Mouse (Mus musculus) thymus, postnatal 14 days (tissue): ENCODE measurements around the gene Dhx8.

ENCODE experiments used
- DNase-seq: peaks from one replicate; pipeline ENCODE4 v3.0.0; 2021

Gene Dhx8

DNA sequence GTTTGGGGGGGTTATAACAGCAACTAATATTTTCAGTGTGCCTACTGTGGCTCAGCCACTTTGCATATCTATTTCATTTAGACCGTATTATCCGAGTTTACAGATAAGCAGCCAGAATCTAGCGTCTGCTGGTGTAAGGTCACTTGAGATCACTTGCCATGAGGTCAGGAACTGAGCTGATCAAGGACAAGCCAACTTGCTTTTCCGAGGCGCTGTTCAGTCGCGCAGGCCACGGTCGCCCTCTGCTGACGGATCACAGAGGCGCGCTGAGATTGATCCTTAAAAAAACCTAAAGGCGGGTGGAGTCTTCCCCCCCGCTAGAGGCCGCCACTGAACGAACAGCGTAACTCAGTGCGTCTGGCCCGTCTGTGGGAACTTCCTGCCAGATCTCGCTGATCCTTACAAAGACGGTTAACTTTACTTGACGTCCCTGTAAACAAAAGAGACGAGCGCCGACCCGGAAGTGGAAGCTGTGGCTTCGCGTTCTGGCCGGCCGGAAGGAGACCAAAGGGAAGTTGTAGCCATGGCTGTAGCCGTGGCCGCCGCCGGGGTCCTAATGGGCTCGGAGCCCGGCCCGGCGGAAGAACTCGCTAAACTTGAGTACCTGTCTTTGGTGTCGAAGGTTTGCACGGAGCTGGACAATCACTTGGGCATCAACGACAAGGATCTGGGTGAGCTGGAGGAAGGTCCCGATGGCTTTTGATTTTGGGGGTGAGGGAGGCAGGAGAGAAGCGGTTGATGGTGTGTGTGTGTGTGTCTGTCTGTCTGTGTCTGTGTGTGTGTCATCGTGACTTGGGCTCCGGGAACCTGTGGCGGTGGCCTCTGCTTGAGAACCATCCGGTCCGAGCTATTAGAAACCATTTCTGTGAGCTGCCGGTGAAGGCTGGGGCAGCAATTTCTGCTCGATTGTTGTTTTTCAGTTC, at the start of gene Dhx8:
Gene Dhx8 (plus strand): TSS at position 402 of the 923 bp plus-strand sequence.
- DNase-seq, result peak; percentile 96

DNA sequence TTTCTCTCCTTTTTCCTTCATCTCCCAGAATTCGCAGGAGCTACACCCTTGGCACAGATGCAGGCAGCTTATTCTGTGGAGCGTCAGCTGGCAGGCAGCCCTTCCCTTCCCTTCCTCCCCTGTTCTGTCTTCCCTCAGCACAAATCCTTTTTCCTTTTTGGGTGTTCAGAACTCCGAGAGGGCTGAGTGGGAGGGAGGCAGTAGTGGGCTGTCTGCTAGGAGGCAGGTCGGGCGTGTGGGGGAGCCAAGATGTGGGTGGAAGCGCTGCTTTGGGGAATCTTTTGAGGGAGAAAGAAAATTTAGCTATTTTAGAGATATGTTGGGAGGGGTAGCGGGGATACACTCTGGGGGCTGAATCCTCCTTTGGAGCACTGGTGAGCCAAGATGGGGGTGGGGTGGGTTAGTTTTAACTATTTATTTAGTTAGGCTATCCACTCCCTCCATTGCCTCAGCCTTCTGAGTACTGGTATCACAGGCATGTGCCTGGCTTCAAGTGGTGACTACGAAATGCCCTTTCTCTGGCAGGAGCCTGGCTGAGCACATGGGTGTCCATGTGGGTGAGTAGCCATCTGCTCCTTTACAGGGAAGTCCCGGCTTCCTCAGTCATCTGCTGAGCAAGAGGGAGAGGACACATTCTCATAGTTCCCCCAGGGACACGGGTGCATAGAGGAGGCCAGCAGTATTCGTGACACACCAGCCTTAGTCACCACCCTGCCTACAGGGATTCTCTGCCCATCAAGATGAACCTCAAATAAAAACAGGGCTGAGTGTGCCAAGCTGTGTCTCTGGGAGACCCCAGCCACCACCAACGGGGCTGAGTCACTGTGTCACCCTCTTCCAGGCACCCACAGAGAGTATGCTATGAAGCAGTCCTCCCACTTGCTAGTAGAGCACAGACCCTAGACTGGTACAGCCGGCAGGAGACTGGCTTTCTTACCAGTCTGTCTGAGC, 45.1 kb upstream of the Dhx8 start:
- no peak for DNase-seq

DNA sequence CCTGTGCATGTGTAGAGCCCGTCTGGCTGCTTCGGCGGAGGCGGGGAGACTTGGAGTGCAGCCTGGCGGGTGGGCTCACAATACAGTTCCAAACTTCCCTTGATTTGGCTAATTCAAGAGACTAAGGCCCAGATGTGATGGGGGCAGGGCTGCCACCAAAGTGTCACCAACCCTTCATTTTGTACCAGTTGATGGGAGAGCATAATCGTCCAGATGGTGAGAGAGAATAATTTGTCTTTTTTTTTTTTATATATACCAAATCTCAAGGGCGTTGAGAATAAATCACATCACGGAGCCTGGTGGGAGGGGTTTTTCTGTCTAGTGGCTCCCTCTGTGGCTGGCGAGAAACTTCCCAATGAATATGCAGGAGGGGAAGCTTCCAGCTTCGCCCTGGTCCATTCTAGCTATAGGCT, 43.0 kb upstream of the Dhx8 start:
- DNase-seq, result no peak

DNA sequence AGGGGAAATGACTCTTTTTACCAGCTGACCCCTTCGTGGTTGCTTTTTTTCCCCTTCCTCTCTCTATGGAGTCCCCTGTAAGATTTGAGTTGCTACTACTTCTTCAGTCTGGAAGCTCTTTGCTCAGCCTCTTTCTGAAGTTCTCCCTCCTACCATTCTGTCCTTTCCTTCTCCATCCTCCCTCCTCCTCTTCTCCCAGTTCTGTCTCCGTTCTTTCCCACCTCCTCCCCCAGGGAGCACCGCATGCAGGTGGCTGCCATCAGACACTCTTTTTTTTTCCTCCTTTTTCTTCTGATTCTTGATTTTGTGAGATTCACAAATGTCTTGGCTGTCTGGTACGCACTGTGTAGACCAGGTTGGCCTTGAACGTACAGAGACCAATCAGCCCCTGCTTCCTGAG, 42.4 kb upstream of the Dhx8 start:
- no peak for DNase-seq

DNA sequence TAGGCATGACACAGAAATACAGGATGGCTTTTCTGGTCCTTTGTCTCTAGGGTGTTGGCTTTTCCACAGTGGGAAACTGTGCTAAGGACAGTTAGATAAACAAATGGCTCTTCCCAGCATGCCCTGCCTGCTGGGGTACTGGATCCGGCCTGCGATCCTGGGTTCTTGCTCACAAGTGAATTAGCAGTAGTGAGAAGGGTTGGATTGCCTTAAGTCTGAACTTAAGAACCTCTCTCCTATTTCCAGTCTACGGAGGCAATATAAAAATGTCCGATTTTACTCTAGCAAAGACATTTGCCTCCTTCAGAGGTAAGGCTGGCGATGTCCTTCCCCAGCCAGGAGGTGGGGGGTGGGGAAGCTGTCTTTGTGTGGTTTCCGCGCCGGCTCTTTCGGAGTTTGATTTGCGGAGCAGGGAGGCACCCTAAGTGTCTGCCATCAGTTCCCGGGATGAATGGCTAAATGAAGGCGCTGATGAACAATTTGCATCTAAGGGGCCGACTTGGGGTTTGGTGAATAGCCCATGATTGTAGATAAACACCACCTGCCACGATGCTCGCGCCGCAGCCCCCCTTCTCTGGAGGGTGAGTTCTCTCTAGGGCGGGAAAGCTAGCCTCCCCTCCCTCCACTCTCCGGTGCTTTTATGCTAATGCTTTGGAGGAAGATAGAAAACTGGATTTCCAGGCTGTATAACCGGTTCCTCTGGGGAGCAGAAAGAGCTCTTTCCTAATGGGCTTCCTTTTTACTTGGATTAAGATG, 36.6 kb upstream of the Dhx8 start:
- peak; percentile 52 for DNase-seq

DNA sequence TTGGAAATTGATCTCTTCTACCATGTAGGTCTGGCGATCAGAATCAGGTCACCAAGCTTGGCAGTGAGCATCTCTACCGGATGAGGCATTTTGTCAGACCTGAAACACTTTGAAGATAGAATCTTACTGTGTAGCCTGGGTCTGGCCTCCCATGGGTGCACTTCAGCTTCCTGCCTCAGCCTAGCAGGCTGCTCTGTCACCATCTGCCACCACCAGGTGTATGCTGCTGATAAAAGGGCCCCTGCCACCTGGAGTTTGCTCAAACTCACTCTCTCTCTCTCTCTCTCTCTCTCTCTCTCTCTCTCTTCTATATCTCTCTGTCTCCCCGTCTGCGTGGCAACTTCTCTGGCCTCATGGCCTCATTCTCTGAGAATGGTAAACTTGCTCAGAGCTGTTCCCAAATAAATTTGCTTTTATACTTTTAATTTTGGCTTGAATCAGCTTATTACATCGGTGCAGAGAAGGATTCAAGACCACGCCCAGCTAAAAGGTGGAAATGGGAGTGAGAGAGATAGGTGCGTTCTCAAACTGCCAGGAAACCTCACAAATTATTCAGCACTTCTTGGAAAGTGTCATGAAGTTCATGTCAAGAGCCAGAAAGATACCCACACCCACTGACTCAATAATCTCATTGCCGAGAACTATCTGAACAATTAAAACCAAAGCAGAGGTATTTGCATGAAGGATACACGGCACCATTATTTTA, 35.4 kb upstream of the Dhx8 start:
- DNase-seq, result peak; percentile 75

DNA sequence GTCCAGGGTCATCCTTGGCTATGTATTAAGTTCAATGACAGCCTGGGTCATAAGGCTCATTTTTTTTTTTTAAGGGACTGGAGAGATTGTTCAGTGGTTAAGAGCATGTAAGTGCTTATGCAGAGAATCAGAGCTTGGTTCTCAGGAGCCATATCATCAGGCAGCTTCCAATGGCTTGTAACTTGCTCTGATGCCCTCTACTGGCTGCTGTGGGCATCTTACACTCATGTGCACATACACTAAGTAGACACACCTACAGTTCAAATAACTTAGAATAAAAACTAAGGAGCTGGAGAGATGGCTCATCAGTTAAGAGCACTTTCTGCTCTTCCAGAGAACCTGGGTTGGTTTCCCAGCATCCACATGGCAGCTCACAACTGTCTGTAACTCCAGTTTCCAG, 34.6 kb upstream of the Dhx8 start:
- DNase-seq, result no peak

DNA sequence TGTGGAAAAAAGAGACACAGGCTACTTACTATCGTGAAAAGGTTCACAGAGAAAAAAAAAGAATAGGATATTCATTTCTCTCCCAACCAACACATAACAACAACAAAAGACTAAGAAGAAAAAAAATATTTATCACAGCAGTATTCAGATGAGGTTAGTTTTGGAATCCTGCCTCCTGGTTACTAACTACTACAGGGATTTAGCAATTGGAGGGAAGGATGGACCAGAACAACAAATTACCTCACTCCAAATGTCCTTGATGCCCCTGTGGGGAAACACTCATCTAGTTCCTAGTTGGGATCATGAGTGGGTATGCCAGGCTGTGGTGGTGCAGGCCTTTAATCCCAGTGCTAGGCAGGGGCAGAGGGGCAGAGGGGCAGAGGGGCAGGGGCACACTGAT, 33.2 kb upstream of the Dhx8 start:
- no peak for DNase-seq

DNA sequence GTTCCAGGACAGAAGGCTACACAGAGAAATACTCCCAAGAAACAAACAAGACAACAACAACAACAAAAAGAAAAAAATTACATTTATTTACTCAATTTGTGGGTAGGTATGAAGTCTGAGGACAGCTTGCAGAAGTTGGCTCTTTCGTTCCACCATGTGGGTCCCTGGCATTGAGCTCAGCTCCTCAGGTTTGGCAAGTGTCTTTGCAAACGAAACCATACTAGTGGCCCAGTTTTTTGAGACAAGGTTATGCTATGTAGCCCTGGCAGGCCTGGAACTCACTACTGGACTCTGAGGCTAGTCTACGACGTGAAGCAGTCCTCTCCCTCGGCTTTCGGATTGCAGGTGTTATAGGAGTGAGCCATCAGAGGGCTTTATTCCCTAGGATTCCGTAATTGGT, 32.7 kb upstream of the Dhx8 start:
- no peak for DNase-seq

DNA sequence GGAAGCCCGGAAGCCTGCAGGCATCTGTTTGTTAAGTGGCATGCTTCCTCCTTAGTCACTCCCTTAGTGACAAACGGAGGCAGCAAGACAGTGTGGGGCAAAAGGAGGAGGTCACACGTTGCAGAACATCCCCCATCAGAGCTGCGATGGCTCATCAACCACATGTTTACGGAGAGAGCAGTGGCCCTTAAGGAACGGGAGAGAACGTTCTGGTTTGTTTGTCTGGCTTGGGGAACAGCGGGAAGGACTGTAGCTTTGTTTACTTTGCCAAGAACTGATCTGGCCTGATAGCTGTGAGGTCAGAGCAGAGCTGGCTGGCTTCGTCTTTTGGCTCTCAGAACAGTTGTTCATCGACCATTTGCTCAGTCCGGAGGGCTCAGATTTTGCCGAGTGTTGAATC, 32.3 kb upstream of the Dhx8 start:
- DNase-seq, result no peak

DNA sequence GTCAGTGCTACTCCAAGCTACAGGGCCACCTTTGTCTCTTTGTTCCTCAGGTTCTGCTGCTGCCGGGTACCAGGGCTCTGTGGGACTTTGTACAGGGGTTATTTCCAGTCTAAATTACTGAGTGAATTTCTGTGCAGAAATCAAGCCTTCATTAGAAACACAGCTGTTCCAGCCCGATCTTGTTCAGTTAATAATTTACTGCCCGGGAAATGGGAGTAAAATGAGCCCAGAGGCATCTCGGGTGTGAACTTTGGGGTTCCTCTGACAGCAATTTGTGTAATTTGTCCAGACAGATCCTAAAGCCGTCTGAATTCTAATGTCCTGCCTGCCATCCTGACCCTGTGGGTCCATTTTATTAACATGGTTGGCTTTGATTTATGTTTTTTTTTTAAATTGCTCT, 28.6 kb upstream of the Dhx8 start:
- no peak for DNase-seq

DNA sequence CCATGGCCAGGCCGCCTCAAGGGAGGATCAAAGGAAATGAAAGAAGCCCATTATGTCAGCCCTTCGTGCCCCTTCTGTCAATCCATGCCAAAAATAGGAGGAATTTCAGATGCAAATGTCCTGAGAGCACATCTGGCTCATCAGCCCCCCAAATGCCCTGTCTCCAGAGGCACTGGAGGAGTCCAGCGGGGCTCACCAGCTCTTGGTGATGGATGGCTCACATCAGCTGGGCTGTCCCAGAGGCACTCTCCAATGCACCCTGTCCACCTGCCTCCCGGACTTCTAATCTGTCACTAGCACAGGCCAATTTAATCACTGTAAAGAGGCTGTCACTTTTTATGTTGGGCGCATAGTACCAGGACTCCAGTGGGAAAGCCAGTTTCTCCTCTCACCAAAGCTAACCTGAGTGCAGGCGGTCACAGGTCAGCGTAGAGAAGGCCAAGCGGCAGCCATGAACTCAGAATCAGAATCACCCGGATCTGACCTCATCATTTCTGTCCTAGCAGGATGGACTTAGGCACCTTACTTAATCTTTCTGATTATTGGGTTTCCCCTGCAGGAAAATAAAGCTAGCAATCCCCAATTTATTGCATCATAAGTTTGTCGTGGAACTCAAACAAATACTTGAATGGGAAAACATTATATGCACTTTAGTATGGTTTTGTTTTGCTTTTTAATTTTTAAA, 25.8 kb upstream of the Dhx8 start:
- no peak for DNase-seq

DNA sequence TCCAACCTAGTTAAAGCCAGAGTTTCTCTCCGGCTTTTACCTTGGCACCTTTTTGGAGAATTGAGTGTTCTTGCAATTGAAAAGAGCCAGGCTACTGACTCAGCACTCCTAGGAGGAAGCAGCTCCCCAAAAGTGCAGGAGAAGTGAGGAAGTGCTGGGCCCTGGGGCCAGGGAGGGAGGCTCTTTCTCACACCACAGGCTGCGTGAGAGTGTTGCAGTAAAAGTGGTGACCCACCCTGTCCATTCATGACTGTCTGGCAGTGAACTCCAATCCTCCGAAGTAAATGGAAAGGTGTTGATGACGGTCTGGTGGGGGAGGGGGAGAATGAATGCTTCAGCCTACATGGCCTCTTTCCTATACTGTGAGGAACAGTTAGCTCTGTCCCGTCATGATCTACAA, 24.2 kb upstream of the Dhx8 start:
- no peak for DNase-seq

DNA sequence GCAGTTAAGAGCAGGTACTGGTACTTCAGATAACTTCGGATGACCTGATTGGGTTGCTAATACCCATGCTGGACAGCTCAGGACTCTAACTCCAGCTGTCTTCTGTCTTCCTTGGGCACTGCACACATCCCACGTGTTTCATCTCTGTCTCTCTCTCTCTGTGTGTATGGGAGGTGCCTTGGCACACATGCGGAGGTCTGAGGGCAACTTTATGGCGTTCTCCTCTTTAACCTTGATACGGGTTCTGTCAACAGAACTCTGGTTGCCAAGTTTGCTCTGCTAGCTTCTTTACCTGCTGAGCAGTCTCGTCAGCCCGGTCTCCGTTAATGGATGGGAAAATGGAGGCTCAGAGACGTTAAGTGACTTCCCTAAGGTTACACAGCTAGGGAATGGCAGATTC, 19.9 kb upstream of the Dhx8 start:
- DNase-seq, result no peak

DNA sequence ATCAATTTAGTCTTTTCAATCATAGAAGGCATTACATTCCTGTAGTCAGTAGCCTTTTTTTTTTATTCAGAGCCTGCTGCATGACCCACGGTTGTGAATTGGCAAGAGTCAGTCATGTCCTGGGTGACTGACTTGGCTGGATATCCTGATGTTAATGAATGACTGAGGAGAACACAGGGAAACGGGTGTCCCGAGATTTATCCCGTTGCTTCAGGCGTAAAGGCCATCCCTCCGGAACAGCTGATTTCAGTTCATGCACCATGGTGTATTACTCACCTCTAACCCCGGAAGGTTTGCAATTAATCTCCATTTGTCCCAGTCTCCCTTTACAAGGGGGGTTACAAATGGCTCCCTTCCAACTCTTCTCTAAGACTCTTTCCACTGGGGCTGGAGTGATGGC, 18.7 kb upstream of the Dhx8 start:
- no peak for DNase-seq

DNA sequence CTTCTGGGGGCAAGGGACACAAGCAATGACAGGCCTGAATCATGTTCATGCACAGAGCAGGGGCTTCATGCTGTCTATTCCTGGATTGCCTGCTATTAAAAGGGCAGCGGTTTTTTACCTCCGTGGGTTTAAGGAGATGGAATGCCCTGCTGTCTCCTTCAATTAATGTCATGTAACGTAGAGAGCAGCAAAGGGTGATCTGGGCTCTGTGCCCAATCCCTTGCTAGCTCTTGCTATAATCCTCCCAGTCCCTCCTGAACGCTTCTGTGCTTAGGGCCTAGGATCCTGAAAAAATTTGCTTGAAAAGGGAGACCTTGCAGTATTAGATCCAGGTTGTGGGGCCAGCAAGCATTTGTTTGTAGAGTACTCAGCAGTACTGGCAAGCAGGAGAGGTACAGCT, 14.4 kb upstream of the Dhx8 start:
- no peak for DNase-seq

DNA sequence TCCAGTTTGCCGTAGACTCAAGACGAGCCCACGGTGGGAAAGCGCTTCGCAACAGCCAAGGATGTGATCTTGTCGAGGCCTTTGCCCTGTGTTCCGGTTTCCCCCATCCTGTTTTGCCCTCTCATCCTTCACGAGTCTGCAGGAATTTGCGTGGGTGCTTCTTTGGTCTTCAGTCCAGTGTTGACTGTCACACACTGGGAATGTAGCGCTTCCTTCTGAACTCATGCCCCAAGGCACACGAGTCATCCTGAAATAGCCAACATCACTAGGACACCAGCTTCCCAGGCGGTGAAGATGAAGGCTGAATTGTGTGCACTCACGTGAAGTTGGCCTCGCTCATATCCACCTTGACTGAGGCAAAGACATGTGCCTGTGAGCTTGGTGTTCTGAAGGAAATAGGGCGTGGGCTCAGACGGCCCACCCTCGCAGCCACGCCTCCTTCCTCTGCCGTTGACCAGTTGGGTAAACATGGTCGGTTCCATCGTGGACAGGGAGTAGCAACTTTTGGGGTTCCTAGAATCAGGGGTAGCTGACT, 12.7 kb upstream of the Dhx8 start:
- no peak for DNase-seq

DNA sequence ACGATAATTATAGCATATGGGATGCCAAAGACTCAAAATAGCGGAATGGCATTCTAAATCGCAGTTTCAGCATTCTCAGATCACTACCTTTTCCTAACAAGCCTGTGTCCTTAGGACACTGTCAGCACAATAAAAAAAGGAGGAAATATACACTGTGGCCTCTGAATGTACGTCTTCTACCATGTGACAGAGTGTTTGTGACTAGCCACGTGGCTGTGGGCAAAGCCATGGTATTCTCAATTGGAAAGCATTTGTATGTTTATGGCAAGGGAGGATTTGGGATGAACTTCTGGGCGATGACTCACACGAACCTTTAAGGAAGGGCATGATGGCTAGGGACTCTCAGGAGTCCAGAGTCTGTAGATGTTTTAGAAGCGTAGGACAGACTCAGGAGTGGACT, 7.7 kb upstream of the Dhx8 start:
- DNase-seq, result no peak

DNA sequence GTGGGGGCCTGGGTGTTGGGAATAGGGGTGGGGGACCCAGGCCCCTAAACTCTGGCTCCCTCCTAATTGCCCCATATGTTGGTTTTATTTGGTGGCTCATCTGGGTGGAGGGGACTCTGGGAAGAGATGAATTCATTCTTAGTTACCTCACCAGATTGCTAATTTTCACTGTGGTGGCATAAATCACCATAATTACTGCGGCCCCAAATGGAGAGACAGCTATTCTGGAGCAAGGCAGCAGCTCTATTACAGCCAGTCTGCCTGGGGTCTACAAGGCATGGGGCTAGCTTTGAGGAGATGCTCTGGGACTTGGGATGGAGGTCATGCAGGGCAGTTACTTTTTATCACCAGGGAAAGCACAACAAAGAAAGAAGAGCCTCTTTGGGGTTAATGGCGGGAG, 6.0 kb upstream of the Dhx8 start:
- no peak for DNase-seq

DNA sequence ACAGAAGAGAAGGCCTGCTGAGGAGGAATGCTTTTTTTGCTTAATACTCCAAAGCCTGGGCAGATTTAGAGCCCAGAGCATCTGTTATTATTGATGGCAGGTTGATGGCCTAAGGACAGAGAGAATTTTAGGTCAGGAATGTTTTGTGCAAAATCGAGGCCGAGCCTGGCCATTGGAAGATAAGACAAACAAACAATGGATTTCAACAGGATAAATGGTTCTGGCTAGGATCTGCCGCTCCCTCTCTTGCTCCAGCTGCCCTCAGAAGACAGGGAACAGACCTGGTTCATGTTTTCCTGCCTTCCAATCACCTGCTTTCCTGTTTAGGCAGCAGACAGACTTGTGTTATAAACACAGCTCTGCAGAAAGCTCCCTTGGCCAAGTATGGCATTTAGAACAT, 3.4 kb upstream of the Dhx8 start:
- DNase-seq, result no peak

DNA sequence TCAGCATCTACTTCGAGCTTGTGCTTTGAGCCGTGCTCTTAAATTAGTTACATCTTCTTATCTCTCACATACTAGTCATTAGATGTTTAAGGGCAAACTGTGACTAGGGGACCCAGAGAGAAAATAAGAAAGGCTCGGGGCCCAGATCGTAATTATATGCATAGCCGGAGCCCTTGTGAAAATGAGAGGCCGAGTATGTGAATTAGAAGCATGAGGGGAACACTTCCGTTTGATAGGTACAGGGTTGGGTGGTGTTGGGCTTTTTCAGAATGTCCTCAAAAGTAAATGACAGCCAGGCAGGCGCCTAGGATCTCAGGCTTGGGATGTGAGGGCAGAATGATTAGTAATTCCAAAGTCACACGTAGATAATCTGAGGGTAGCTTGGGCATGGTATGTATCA, 877 bp downstream of the Dhx8 start:
- DNase-seq, result no peak

DNA sequence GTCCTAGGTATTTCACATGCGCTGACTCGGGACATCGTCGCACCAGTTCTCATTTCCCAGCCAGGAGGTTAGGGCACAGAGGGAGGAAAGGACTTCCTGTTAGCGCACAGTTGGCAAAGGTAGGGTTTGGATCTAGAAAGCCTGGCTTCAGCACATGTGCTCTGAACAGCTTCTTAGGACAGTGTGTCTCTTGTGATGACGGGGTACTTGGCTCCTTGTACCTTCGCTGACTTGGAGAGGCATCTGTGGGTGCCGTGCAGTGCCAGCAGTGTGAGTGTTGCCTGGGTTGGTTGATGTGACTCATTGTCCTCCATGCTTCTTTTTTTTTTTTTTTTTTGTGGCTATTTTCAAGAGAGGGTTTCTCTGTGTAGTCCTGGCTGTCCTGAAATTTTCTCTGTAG, 23.9 kb downstream of the Dhx8 start:
- DNase-seq, result no peak
